Mouse (Mus musculus): ENCODE measurements around the gene Cenpx. TPM values are rescaled to one million over a fixed set of nuclear protein-coding genes. Genes with fewer than 3 reads are reported as not detected.
A peak's percentile ranks its signal among the peaks of the same experiment; 100 is the strongest.

Cenpx gene
- polyA plus RNA-seq, 1 experiment = 157 TPM

DNA sequence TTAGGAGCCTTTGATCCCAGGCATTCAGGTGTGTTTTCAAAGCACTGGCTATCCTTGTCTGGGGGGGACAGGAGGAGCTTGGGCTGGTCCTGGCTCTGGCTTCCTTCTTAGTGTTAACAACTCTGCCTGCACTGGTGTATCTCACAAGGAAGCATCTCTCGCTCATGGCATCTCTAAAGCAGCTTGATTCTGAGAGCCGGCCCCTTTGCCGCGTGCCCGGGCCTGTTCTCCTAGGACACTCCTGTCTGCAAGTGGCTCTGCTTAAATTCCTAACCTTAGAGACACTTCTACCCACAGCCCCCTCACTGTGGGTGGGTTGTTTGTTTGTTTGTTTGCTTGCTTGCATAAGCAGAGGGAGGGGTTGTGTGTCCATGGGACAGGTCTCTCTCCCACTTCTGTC is 5.6 kb downstream of the Cenpx start:
- H3K27ac ChIP-seq (ENCODE audit: insufficient read depth, low read depth, low read length) = no peak overlapping the region
- H3K4me1 ChIP-seq (ENCODE audit: control insufficient read depth, insufficient read depth, low read length) = peaks cover 2% of the 10 kb centered on the region; the same call in 1 of the 2 replicates
- TF ChIP-seq POLR2A (IDR thresholded peaks at IDR 0.05; ENCODE audit: low read depth, low read length) (no peak), CTCF (conservative IDR thresholded peaks at IDR 0.05; ENCODE audit: insufficient read depth, insufficient read length, low read depth, low read length) (no peak)

DNA sequence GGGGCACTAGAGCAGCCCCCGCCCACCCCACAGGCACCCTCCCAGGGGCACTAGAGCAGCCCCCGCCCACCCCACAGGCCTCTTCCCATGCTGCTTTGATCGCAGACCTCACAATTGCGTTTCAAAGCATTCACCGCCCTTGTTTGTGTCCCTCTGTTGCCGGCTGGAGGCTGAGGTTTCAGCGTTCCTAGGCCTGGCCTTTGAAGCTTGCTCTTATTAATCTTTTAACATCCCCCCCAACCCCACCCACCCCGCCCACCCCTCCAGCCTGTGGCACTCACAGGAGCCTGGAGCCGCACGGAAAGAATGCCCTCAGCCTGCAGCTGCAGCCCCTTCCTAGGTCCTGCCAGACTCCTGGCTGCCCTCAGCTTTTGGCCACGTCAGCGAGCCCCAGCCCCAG is 6.3 kb downstream of the Cenpx start:
- Histone ChIP-seq H3K4me3 (ENCODE audit: insufficient read depth, low read depth, low read length) (no peak overlapping the region), H3K27ac (ENCODE audit: insufficient read depth, low read depth, low read length) (no peak overlapping the region), H3K4me1 (ENCODE audit: control insufficient read depth, insufficient read depth, low read length) (no peaks in the 10 kb centered on the region), H3K27me3 (replicated peaks; ENCODE audit: control insufficient read depth, insufficient read depth, low read length) (no peaks in the 10 kb centered on the region), H3K36me3 (ENCODE audit: control insufficient read depth, insufficient read depth, low read length) (no peaks in the 10 kb centered on the region)
- TF ChIP-seq POLR2A (IDR thresholded peaks at IDR 0.05; ENCODE audit: low read depth, low read length) (no peak), CTCF (conservative IDR thresholded peaks at IDR 0.05; ENCODE audit: insufficient read depth, insufficient read length, low read depth, low read length) (no peak)
- 62% methylated on average over 12 of the region's 12 CpGs for WGBS
- DNase-seq = no peak

More for the DNA sequence above, 5.6 kb downstream of the Cenpx start:
- no peak overlapping the region for H3K4me3 ChIP-seq (ENCODE audit: insufficient read depth, low read depth, low read length)
- 74% methylated on average over 5 of the region's 5 CpGs for WGBS
- DNase-seq = no peak
- H3K27me3 ChIP-seq (replicated peaks; ENCODE audit: control insufficient read depth, insufficient read depth, low read length) = no peaks in the 10 kb centered on the region
- no peaks in the 10 kb centered on the region for H3K36me3 ChIP-seq (ENCODE audit: control insufficient read depth, insufficient read depth, low read length)

DNA sequence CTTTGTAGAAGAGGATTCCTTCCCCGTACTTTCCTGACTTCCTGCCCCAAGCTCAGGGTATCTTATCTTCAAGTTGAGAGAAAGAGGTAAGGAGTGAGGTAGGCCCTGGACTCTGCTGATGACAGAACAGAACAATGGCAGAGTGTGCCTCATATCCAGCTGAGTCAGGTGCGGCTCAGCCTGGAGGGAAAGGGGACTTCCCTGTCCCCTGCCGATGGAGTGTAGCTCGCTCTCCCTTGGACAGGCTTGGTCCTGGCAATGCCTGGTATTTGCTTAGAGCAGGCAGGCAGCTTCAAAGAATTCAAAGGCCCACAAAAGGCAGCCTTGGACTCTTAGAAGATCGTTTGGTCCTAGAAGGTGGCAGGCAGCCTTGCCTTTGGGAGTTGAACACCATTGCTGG is 7.4 kb downstream of the Cenpx start:
- H3K4me3 ChIP-seq (ENCODE audit: insufficient read depth, low read depth, low read length) = no peak overlapping the region
- TF ChIP-seq POLR2A (IDR thresholded peaks at IDR 0.05; ENCODE audit: low read depth, low read length) (no peak), CTCF (conservative IDR thresholded peaks at IDR 0.05; ENCODE audit: insufficient read depth, insufficient read length, low read depth, low read length) (no peak)
- no peak for DNase-seq
- H3K4me1 ChIP-seq (ENCODE audit: control insufficient read depth, insufficient read depth, low read length) = no peaks in the 10 kb centered on the region
- no peaks in the 10 kb centered on the region for H3K27me3 ChIP-seq (replicated peaks; ENCODE audit: control insufficient read depth, insufficient read depth, low read length)
- no peak overlapping the region for H3K27ac ChIP-seq (ENCODE audit: insufficient read depth, low read depth, low read length)
- 82% methylated on average over 5 of the region's 5 CpGs for WGBS
- H3K36me3 ChIP-seq (ENCODE audit: control insufficient read depth, insufficient read depth, low read length) = no peaks in the 10 kb centered on the region

DNA sequence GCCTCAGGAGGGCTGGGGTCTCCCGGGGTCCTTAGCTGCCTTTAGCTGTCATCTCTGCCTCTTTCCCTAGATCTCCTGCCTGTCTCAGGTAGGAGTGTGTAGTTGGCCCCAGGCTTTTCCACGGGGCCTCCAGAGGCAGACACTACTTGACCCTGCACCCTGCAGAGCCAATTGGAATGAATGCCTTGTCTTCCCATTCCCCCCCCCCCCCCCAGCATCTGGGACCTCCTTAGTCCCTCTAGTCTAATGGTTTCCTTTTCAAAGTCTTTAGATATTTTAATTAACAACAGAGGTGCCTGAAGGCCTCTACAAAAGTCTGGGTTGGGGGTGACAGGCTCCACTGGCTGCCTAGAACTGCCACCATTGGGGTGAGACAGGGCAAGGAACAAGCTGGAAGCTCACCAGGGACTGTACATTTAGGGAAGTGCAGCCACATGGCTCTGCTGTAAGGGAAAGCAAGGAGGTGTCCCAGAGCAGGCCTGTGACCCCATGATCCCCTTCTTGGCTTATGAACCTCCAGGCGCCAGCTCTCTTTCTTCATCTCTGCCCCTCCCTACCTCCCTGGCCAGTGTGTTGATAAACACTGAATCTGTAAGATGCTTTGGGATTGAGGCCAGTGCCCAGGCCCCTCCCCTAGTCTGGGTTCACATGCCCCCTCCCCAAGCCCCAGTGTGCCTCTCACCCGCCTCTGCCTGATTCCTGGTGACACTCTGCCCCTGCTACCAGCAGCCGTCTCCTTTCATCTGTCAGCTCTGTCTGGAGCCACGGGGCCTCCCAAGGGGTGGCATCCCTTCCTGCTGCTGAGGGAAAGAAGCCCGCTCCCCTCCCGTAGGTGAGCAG is 8.8 kb downstream of the Cenpx start:
- no peaks in the 10 kb centered on the region for H3K27me3 ChIP-seq (replicated peaks; ENCODE audit: control insufficient read depth, insufficient read depth, low read length)
- 71% methylated on average over 8 of the region's 8 CpGs for WGBS
- no peak for TF ChIP-seq CTCF (conservative IDR thresholded peaks at IDR 0.05; ENCODE audit: insufficient read depth, insufficient read length, low read depth, low read length)
- TF ChIP-seq POLR2A (IDR thresholded peaks at IDR 0.05; ENCODE audit: low read depth, low read length) = no peak
- no peaks in the 10 kb centered on the region for H3K4me1 ChIP-seq (ENCODE audit: control insufficient read depth, insufficient read depth, low read length)
- no peak for DNase-seq
- no peak overlapping the region for H3K4me3 ChIP-seq (ENCODE audit: insufficient read depth, low read depth, low read length)
- no peaks in the 10 kb centered on the region for H3K36me3 ChIP-seq (ENCODE audit: control insufficient read depth, insufficient read depth, low read length)
- no peak overlapping the region for H3K27ac ChIP-seq (ENCODE audit: insufficient read depth, low read depth, low read length)

DNA sequence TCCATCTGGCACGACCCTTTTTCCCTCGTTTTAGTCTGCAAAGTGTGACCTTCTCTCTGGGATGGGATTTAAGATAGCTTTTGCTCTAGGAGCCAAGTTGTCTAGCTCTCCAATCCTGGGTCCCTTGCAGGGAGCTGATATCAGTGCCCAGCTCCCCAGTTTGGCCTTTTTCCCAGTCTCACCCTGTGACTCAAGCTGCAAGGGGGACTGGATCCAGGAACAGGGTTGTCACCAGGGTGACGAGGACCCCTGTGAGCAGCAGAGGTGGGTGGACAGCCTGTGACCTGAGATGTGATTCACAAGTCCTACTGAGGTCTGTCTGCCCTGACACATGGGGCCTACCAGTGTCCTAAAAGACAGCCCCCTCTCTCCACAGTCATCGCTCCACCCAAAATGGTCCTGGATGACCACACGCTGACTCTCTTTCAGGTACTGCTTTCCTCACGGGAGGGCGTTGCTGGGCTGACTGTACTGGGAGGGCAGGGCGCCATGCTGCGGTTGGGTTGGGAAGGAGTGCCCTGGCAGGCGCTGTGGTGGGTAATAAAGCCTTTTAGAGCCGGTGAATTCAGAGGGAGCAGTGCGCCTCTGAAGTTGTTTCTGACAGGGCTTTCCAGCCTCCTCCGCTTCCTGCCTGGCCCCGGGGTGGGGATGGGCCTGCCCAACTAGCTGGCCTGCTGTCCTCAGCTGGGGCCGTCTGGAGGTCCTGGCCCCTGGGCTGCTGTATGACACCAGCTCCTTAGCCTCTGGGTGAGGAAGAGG is 9.7 kb downstream of the Cenpx start:
- Histone ChIP-seq H3K4me3 (ENCODE audit: insufficient read depth, low read depth, low read length) (no peak overlapping the region), H3K4me1 (ENCODE audit: control insufficient read depth, insufficient read depth, low read length) (no peaks in the 10 kb centered on the region), H3K27ac (ENCODE audit: insufficient read depth, low read depth, low read length) (no peak overlapping the region), H3K36me3 (ENCODE audit: control insufficient read depth, insufficient read depth, low read length) (no peaks in the 10 kb centered on the region), H3K27me3 (replicated peaks; ENCODE audit: control insufficient read depth, insufficient read depth, low read length) (no peaks in the 10 kb centered on the region)
- DNase-seq = no peak
- WGBS = 72% methylated on average over 15 of the region's 15 CpGs
- no peak for TF ChIP-seq POLR2A (IDR thresholded peaks at IDR 0.05; ENCODE audit: low read depth, low read length)
- TF ChIP-seq CTCF (conservative IDR thresholded peaks at IDR 0.05; ENCODE audit: insufficient read depth, insufficient read length, low read depth, low read length) = no peak

DNA sequence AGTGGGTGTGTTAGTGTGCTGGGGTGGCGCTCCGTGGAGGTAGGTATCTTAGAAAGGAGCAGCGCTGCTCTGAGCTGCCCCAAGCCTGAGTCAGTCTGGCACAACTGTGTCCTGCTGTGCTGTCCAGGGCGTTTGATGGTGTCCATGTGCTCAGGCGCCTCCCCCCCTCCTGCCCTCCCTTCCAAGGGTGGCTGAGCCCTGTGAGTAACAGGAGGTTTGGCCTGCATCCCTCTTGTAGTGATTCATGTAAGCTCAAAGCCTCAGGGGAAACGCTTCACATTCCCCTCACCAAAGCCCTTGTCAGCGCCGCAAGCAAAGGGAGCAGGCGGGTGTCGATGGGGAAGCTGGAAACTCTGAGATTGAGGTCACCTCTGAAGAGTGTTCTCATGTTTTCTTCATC is 15.8 kb downstream of the Cenpx start:
- Histone ChIP-seq H3K27ac (ENCODE audit: insufficient read depth, low read depth, low read length) (no peak overlapping the region), H3K27me3 (replicated peaks; ENCODE audit: control insufficient read depth, insufficient read depth, low read length) (no peaks in the 10 kb centered on the region), H3K4me1 (ENCODE audit: control insufficient read depth, insufficient read depth, low read length) (peaks cover 19% of the 10 kb centered on the region), H3K36me3 (ENCODE audit: control insufficient read depth, insufficient read depth, low read length) (no peaks in the 10 kb centered on the region), H3K4me3 (ENCODE audit: insufficient read depth, low read depth, low read length) (no peak overlapping the region)
- peak; percentile 37 for DNase-seq
- TF ChIP-seq CTCF (conservative IDR thresholded peaks at IDR 0.05; ENCODE audit: insufficient read depth, insufficient read length, low read depth, low read length) = no peak
- no peak for TF ChIP-seq POLR2A (IDR thresholded peaks at IDR 0.05; ENCODE audit: low read depth, low read length)
- WGBS = 54% methylated on average over 10 of the region's 10 CpGs

DNA sequence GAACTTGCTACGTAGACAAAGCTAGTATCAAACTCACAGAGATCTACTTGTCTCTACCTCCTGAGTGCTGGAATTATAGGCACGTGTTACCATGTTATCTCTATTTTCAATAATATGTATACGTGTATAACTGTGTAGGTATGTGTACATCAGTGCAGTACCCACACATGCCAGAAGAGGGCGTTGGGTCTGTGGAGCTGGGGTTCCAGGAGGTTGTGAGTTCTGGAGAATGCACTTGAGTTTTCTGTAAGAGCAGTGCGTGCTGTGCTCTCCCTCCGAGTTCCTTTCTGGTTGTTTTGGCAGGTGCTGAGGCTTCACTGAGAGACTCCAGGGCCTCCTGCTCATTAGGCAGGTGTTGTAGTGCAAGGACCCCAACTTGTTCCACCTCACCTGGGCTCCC is 17.0 kb downstream of the Cenpx start:
- TF ChIP-seq POLR2A (IDR thresholded peaks at IDR 0.05; ENCODE audit: low read depth, low read length) (no peak), CTCF (conservative IDR thresholded peaks at IDR 0.05; ENCODE audit: insufficient read depth, insufficient read length, low read depth, low read length) (0 out of 2 replicates have a peak, but pooled peaks have one; percentile 19)
- no peak overlapping the region for H3K4me3 ChIP-seq (ENCODE audit: insufficient read depth, low read depth, low read length)
- H3K36me3 ChIP-seq (ENCODE audit: control insufficient read depth, insufficient read depth, low read length) = no peaks in the 10 kb centered on the region
- no peak for DNase-seq
- 94% methylated on average over 6 of the region's 6 CpGs for WGBS
- H3K4me1 ChIP-seq (ENCODE audit: control insufficient read depth, insufficient read depth, low read length) = peaks cover 27% of the 10 kb centered on the region
- H3K27me3 ChIP-seq (replicated peaks; ENCODE audit: control insufficient read depth, insufficient read depth, low read length) = no peaks in the 10 kb centered on the region
- H3K27ac ChIP-seq (ENCODE audit: insufficient read depth, low read depth, low read length) = no peak overlapping the region

All from kidney, adult 2 months (tissue).